Mouse (Mus musculus): ENCODE measurements around the gene Znrd1. TPM values are rescaled to one million over a fixed set of nuclear protein-coding genes. Genes with fewer than 3 reads are reported as not detected.
A peak's percentile ranks its signal among the peaks of the same experiment; 100 is the strongest.

Znrd1 gene
- total RNA-seq, 2 experiments from 2014 or later: 30.2 to 30.3 TPM

DNA sequence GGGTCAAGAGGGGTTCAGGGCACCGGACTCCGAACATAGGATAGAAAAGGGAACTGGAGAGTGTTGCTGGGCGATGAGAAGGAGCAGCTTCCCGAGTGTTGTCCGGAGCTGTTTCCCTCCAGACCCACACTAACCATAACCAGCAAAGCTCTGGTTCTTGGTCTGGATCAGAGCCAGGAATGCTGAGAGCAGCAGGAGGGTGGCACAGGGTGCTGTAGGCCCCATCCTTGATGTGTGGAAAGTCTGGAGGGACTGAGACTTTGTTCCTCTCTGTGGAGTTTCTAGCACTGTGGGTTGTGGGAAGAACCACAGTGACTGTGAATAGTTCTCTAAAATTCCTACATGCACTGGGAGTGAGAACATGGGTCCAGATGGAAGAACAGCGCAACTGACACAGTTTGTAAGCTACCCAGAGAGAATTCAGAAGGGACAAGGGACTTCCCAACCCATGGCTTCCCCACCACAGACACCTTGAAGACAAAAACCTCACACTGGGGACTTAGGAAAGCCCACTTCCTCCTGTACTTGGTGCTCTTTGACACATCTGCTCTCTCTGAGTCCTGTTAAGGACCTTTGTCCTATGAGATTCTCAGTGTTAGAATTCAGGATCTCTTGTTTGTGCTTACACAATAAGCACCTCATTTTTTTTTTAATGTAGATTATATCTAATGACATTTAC, 13.0 kb upstream of the Znrd1 start:
- no peak for DNase-seq (ENCODE audit: low spot score in 2 of 2)

GRCm38 (mm10) chr17:36970316-36970890, 12.0 kb upstream of the Znrd1 start:
- no peak for DNase-seq (ENCODE audit: low spot score in 2 of 2)

GRCm38 (mm10) chr17:36966875-36967274, 8.5 kb upstream of the Znrd1 start:
- no peak for DNase-seq (ENCODE audit: low spot score in 2 of 2)

- no peak for DNase-seq (ENCODE audit: low spot score in 2 of 2)
These were observed 2.8 kb upstream of the Znrd1 start for GRCm38 (mm10) chr17:36961125-36961524.

DNA sequence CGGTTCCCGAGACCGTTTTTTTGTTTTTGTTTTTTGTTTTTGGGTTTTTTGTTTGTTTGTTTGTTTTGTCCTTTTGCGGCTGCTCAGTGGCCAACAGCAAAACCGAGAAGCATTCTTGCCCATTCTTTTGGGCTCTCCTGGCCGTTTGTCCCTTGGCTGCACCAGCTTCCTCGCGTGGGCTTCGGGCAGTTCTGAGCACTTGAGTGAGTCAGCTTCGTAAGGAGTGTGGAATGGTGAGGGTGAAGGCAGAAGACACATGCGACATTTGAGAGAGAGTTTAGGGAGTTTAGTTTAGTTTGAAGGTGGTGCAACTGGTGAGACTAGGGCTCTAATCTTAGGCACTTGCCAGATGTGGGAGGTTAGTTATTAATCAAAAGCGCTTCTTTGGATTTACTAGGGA, 525 bp upstream of the Znrd1 start:
- no peak for DNase-seq (ENCODE audit: low spot score in 2 of 2)

- DNase-seq (ENCODE audit: low spot score in 2 of 2): no peak
These were observed 5.3 kb downstream of the Znrd1 start for GRCm38 (mm10) chr17:36953062-36953461.

DNA sequence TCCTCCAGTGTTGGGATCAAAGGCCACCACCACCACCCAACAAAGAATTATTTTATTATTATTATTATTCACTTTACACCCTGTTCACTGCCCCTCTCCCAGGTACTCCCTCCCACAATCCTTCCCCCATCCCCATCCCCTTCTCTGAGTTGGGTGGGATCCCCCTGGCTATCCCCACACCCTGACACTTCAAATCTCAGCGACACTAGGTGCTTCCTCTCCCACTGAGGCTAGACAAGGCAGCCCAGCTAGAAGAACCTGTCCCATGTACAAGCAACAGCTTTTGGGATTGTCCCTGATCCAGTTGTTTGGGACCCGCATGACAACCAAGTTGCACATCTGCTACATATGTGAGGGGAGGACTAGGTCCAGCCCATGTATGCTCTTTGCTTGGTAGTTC, 5.7 kb downstream of the Znrd1 start:
- no peak for DNase-seq (ENCODE audit: low spot score in 2 of 2)

- DNase-seq (ENCODE audit: low spot score in 2 of 2): peak; percentile 93 to 94
These were observed 7.1 kb downstream of the Znrd1 start, which contains the start of gene Ppp1r11 for GRCm38 (mm10) chr17:36950981-36951947. Gene Ppp1r11, minus strand, starts transcription at chr17:36951741.

DNA sequence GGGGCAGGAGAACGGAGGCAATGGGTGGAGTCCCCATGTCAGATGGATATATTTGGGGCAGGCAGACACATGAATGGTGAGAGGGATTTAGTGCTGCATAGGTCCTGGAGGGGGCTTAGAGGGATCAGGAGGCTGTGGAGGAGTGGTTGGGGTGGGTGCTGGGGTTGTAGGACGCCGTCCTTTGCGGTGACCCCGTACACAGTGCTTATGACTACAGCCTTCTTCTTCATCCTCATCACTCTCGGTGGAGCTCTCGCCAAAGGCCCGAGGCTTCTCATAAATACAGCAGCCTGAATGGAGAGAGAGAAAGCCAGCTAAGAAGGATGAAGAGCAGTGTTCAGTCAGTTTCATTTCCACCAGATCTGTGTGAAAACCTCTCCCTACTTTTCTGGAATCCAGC, 9.1 kb downstream of the Znrd1 start:
- DNase-seq (ENCODE audit: low spot score in 2 of 2): no peak

DNA sequence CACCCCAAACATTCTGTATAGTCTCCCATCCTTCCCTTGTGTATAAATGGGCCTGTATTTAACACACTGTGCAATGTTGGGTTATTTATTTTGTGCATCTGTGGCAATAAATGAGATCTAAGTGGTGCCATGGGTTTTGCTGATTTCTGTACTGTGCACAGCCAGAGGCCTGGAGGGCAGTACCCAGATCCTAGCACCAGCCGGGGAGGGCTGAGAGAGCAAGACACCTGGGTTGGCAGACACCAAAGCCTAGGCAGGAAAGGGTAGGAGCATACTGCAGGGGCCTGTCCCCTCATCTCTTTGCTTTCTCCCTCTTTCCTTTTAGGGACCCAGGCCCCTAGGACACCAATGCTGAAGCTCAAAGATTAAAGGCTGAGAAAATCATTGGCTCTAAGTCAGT, 10.1 kb downstream of the Znrd1 start:
- no peak for DNase-seq (ENCODE audit: low spot score in 2 of 2)

GRCm38 (mm10) chr17:36947051-36947819, 11.1 kb downstream of the Znrd1 start:
- peak; percentile 59 to 74 for DNase-seq (ENCODE audit: low spot score in 2 of 2)

DNA sequence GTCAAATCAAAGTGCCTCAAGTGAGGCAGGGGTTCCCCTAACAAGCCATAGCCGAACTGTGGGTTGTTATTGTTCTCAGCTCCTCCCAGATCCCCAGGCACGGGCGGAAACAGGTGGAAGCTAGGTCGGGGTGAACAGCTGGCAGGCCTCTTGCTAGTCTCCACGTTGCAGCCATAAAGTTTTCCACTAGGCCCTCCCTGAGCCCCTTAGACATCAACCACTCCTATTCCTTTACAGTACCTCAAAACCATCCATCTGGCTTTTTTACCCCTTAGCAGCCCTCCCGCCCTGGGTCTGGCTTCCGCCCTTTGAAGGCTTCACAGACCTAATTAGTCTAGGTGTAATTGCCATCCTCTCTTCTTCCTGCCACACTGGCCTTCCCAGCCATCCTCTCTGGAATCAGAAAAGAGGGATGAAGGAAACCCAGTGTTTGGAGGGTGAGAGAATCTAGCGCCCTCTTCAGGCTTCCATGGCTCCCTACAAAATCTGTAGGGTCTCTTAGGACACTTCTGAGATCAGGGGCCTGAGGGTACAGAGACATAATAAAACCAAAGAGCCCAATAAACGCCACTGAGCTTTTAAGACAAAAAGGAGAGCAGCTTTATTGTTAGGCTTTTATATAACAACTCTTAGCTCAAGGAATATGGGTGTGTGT, 14.1 kb downstream of the Znrd1 start:
- no peak for DNase-seq (ENCODE audit: low spot score in 2 of 2)

GRCm38 (mm10) chr17:36943691-36944090, 14.7 kb downstream of the Znrd1 start:
- no peak for DNase-seq (ENCODE audit: low spot score in 2 of 2)

GRCm38 (mm10) chr17:36942791-36943471, 15.4 kb downstream of the Znrd1 start, which contains the start of gene Rnf39:
Gene Rnf39, plus strand, starts transcription at chr17:36942918.
- no peak for DNase-seq (ENCODE audit: low spot score in 2 of 2)

- peak in 1 of 2 experiments; percentile 52 for DNase-seq (ENCODE audit: low spot score in 2 of 2)
These were observed 16.0 kb downstream of the Znrd1 start for GRCm38 (mm10) chr17:36942391-36942790.

- no peak for DNase-seq (ENCODE audit: low spot score in 2 of 2)
These were observed 20.3 kb downstream of the Znrd1 start for GRCm38 (mm10) chr17:36938056-36938455.

DNA sequence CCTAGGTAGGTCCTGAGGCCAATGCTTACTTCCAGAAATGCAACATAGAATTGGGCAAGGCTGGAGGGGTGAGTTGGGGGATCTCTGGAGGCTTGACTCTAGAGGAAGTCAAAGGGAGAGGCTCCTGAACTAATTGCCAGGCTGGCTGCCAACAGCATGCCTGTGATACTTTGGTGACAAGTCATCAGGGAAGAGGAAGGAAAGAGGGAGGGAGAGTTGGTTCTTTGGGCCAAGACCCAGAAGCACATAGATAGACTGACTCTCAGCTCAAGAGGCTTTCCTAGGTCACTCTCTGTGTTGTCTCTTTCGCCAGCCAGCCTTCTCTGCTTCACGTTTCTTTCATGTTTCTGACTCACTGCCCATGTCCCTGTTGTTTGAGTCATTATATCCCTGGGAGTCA, 26.6 kb downstream of the Znrd1 start:
- no peak for DNase-seq (ENCODE audit: low spot score in 2 of 2)

DNA sequence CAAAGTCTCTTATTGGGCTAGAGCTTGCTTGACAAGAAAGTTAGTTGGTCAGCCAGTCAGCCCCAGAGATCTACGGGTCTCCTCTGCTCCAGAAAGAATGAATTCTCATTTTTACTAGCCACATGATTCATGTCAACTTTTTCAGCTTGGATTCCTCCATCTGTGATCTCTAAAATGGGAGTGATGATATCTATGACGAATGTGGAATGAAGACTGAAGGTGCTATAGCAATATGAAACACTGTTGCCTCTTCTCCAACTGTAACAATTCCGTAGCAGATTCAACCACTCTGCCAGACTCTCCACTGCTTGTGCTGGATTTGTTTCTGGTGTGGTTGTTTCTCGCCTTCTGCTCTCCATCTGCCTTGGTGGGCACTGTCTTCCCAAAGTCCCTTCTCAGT, 27.2 kb downstream of the Znrd1 start:
- DNase-seq (ENCODE audit: low spot score in 2 of 2): no peak

DNA sequence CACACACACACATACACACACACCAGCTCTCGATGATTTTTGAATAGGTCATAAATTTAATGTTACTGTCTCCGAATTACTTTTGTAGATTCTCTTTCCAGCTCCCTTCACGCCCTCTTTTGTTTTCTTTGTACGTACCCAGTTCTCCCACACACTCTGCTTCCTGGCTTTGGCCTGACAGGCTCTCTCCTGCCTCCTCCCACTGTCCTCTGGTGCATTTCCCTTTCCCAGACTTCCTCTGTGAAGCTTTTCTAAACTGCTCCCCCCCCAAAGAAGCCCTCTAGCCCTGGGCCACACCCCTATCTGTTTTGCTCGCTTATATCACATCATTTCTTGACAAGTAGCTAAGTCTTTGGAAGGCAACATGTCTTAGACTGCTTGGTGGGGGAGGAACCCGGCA, 28.1 kb downstream of the Znrd1 start:
- no peak for DNase-seq (ENCODE audit: low spot score in 2 of 2)
